Mouse (Mus musculus): Measurements from ENCODE around the gene Ciapin1. TPM values are rescaled to one million over a fixed set of nuclear protein-coding genes. Genes with fewer than 3 reads are reported as not detected.

Ciapin1 gene
- polyA plus RNA-seq, 1 experiment from 2014 or later = 204 TPM

GRCm38 (mm10) chr8:94781155-94781837 is 56.9 kb downstream of the Ciapin1 start:
- H3K9me3 ChIP-seq = no peaks in the 10 kb centered on the region
- no peaks in the 10 kb centered on the region for H3K27me3 ChIP-seq
- ATAC-seq (ENCODE audit: low read depth) = no peak
- no peaks in the 10 kb centered on the region for H3K36me3 ChIP-seq
- H3K4me2 ChIP-seq = no peak overlapping the region
- no peak overlapping the region for H3K9ac ChIP-seq
- H3K27ac ChIP-seq (replicated peaks) = no peak overlapping the region
- 64% methylated on average over 7 of the region's 7 CpGs for WGBS
- peaks cover 22% of the 10 kb centered on the region for H3K4me1 ChIP-seq (replicated peaks)
- no peak overlapping the region for H3K4me3 ChIP-seq

- peaks cover 22% of the 10 kb centered on the region for H3K4me1 ChIP-seq (replicated peaks)
- H3K36me3 ChIP-seq = no peaks in the 10 kb centered on the region
- no peak overlapping the region for H3K9ac ChIP-seq
- no peaks in the 10 kb centered on the region for H3K27me3 ChIP-seq
- H3K27ac ChIP-seq (replicated peaks) = no peak overlapping the region
- WGBS = 87% methylated on average over 21 of the region's 21 CpGs
- no peak for ATAC-seq (ENCODE audit: low read depth)
- H3K4me3 ChIP-seq = no peak overlapping the region
- H3K4me2 ChIP-seq = no peak overlapping the region
- H3K9me3 ChIP-seq = no peaks in the 10 kb centered on the region
These were observed 57.5 kb downstream of the Ciapin1 start for GRCm38 (mm10) chr8:94780491-94781154.

- ATAC-seq (ENCODE audit: low read depth) = no peak
- H3K9ac ChIP-seq = no peak overlapping the region
- no peaks in the 10 kb centered on the region for H3K36me3 ChIP-seq
- H3K9me3 ChIP-seq = no peaks in the 10 kb centered on the region
- H3K4me2 ChIP-seq = no peak overlapping the region
- no peak overlapping the region for H3K27ac ChIP-seq (replicated peaks)
- peaks cover 22% of the 10 kb centered on the region for H3K4me1 ChIP-seq (replicated peaks)
- 93% methylated on average over 16 of the region's 16 CpGs for WGBS
- H3K4me3 ChIP-seq = no peak overlapping the region
- no peaks in the 10 kb centered on the region for H3K27me3 ChIP-seq
These were observed 58.4 kb downstream of the Ciapin1 start for GRCm38 (mm10) chr8:94779534-94780294.

GRCm38 (mm10) chr8:94778895-94779533 is 59.1 kb downstream of the Ciapin1 start:
- Histone ChIP-seq H3K27ac (replicated peaks) (0 out of 2 replicates have a peak overlapping the region, but pooled peaks have one; percentile 34), H3K36me3 (no peaks in the 10 kb centered on the region), H3K27me3 (no peaks in the 10 kb centered on the region), H3K4me2 (no peak overlapping the region), H3K4me1 (replicated peaks) (peaks cover 26% of the 10 kb centered on the region), H3K4me3 (no peak overlapping the region), H3K9me3 (no peaks in the 10 kb centered on the region), H3K9ac (no peak overlapping the region)
- 69% methylated on average over 10 of the region's 10 CpGs for WGBS
- no peak for ATAC-seq (ENCODE audit: low read depth)

- no peak overlapping the region for H3K4me3 ChIP-seq
- H3K36me3 ChIP-seq = no peaks in the 10 kb centered on the region
- H3K9ac ChIP-seq = no peak overlapping the region
- no peaks in the 10 kb centered on the region for H3K9me3 ChIP-seq
- 53% methylated on average over 5 of the region's 5 CpGs for whole genome bisulfite sequencing
- H3K4me1 ChIP-seq (replicated peaks) = peaks cover 32% of the 10 kb centered on the region
- no peak overlapping the region for H3K4me2 ChIP-seq
- 0 out of 2 replicates have a peak overlapping the region, but pooled peaks have one; percentile 34 for H3K27ac ChIP-seq (replicated peaks)
- no peaks in the 10 kb centered on the region for H3K27me3 ChIP-seq
- ATAC-seq (ENCODE audit: low read depth) = no peak
These were observed 59.7 kb downstream of the Ciapin1 start for GRCm38 (mm10) chr8:94778473-94778872.

- Histone ChIP-seq H3K27ac (replicated peaks) (0 out of 2 replicates have a peak overlapping the region, but pooled peaks have one; percentile 34), H3K9ac (no peak overlapping the region), H3K4me2 (no peak overlapping the region), H3K4me3 (no peak overlapping the region), H3K4me1 (replicated peaks) (peaks cover 36% of the 10 kb centered on the region), H3K36me3 (no peaks in the 10 kb centered on the region), H3K9me3 (no peaks in the 10 kb centered on the region), H3K27me3 (peaks cover 2% of the 10 kb centered on the region; the same call in 1 of the 2 replicates)
- no peak for ATAC-seq (ENCODE audit: low read depth)
- WGBS = 76% methylated on average over 10 of the region's 10 CpGs
These were observed 60.1 kb downstream of the Ciapin1 start for GRCm38 (mm10) chr8:94778036-94778435.

- H3K9ac ChIP-seq = no peak overlapping the region
- peaks cover 11% of the 10 kb centered on the region for H3K27me3 ChIP-seq
- no peak overlapping the region for H3K27ac ChIP-seq (replicated peaks)
- ATAC-seq (ENCODE audit: low read depth) = no peak
- no peak overlapping the region for H3K4me2 ChIP-seq
- peaks cover 46% of the 10 kb centered on the region for H3K4me1 ChIP-seq (replicated peaks)
- H3K36me3 ChIP-seq = no peaks in the 10 kb centered on the region
- H3K4me3 ChIP-seq = no peak overlapping the region
- H3K9me3 ChIP-seq = no peaks in the 10 kb centered on the region
- WGBS = 88% methylated on average over 2 of the region's 2 CpGs
These were observed 61.8 kb downstream of the Ciapin1 start for GRCm38 (mm10) chr8:94776346-94776745.

- Histone ChIP-seq H3K9me3 (no peaks in the 10 kb centered on the region), H3K27ac (replicated peaks) (no peak overlapping the region), H3K4me1 (replicated peaks) (peaks cover 55% of the 10 kb centered on the region), H3K4me3 (no peak overlapping the region), H3K9ac (no peak overlapping the region), H3K27me3 (peaks cover 28% of the 10 kb centered on the region), H3K4me2 (no peak overlapping the region), H3K36me3 (no peaks in the 10 kb centered on the region)
- 97% methylated on average over 1 of the region's 1 CpGs for WGBS
- no peak for ATAC-seq (ENCODE audit: low read depth)
These were observed 63.6 kb downstream of the Ciapin1 start for GRCm38 (mm10) chr8:94774601-94775000.

GRCm38 (mm10) chr8:94773700-94774171 is 64.4 kb downstream of the Ciapin1 start:
- Histone ChIP-seq H3K9ac (peak overlapping the region; percentile 77), H3K36me3 (no peaks in the 10 kb centered on the region), H3K9me3 (no peaks in the 10 kb centered on the region), H3K27me3 (peaks cover 28% of the 10 kb centered on the region), H3K27ac (replicated peaks) (no peak overlapping the region), H3K4me2 (peak overlapping the region; percentile 78), H3K4me3 (peak overlapping the region; percentile 54; the same call in 1 of the 2 replicates), H3K4me1 (replicated peaks) (peaks cover 52% of the 10 kb centered on the region)
- ATAC-seq (ENCODE audit: low read depth) = 0 out of 2 replicates have a peak, but pooled peaks have one; percentile 1
- 16% methylated on average over 12 of the region's 12 CpGs for WGBS

- Histone ChIP-seq H3K4me1 (replicated peaks) (peaks cover 45% of the 10 kb centered on the region), H3K36me3 (no peaks in the 10 kb centered on the region), H3K4me2 (peak overlapping the region; percentile 78), H3K9me3 (no peaks in the 10 kb centered on the region), H3K27ac (replicated peaks) (no peak overlapping the region), H3K27me3 (peaks cover 28% of the 10 kb centered on the region), H3K4me3 (peak overlapping the region; percentile 54), H3K9ac (peak overlapping the region; percentile 77)
- WGBS = 49% methylated on average over 6 of the region's 6 CpGs
- no peak for ATAC-seq (ENCODE audit: low read depth)
These were observed 65.1 kb downstream of the Ciapin1 start for GRCm38 (mm10) chr8:94773048-94773447.

GRCm38 (mm10) chr8:94771941-94772670 is 66.1 kb downstream of the Ciapin1 start, which contains the start of gene Cx3cl1:
TSS of gene Cx3cl1 (plus strand) at chr8:94772009.
- peak within 1 kb of the TSS; percentile 70 for H3K27ac ChIP-seq (replicated peaks)
- peak within 1 kb of the TSS; percentile 77 for H3K9ac ChIP-seq
- H3K36me3 ChIP-seq = no peaks in the 10 kb centered on the region
- peak within 1 kb of the TSS; percentile 54 for H3K4me3 ChIP-seq
- peak within 1 kb of the TSS; percentile 78 for H3K4me2 ChIP-seq
- no peaks in the 10 kb centered on the region for H3K9me3 ChIP-seq
- H3K27me3 ChIP-seq = peaks cover 28% of the 10 kb centered on the region
- peaks cover 41% of the 10 kb centered on the region for H3K4me1 ChIP-seq (replicated peaks)
- under 1% methylated on average over 38 of the region's 38 CpGs for WGBS
- ATAC-seq (ENCODE audit: low read depth) = peak; percentile 88
